Mouse (Mus musculus) heart, adult 2 months (tissue): ENCODE measurements around the gene Vangl1.

Experiments
- CTCF ChIP-seq: fragments of 200-600 bp; IDR thresholded peaks from 2 replicates; pipeline ENCODE4 v1.8.1; 2022; ENCODE audit warnings: antibody characterized with exemption, mild to moderate bottlenecking, moderate library complexity
- POLR2A ChIP-seq: fragments of 200-500 bp; IDR thresholded peaks from 2 replicates; pipeline ENCODE4 v1.6.1; 2011; ENCODE audit warnings: mild to moderate bottlenecking, low read depth, low read length, control low read depth; ENCODE audit not compliant: insufficient read depth

DNA sequence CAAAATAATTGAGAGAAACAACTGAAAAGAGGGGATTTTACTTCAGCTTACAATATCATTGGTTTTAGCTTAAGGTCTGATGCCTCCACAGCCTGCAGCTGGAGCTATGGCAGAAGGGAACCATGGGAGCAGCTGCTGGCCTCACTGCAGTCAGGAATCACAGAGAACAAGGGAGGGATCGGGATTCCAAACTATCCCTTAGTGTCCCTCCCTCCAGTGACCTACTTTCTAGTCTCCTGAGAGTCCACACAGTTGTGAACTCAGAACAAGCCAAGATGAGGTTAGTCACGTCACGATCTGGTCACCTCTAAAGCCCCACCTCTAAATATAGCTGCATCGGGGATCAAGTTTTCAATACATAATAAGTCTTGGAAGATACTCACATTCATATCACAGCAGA lies 57.3 kb downstream of the Vangl1 start:
- no peak for TF ChIP-seq CTCF
- TF ChIP-seq POLR2A: no peak
